Mouse (Mus musculus) gastrocnemius, postnatal 36 days (tissue): ENCODE data around the gene Ppp1r1c. TPM values are rescaled to one million over a fixed set of nuclear protein-coding genes. Genes with fewer than 3 reads are reported as not detected.
"Not testable (repeated sequence)": the region's sequence is repeated elsewhere in the genome, so short reads cannot be mapped to it uniquely, and the experiment has no call there.

Experiments used
- DNase-seq, 2 experiments: peaks; one replicate each; pipeline ENCODE4 v3.0.0; 2022
- intact Hi-C: fragments of 180-260 bp; cut with DNase I; formaldehyde crosslinking; loops from one replicate; pipeline ENCODE4 v1.15.1; 2025
- total RNA-seq, 2 experiments: library from RNA; stranded (reverse); gene quantifications; 2 replicates each; pipeline ENCODE4 v1.2.3; 2021

The Ppp1r1c gene
- total RNA-seq, 2 experiments from 2014 or later: not detected

GRCm38 (mm10) chr2:79839090-79839489 lies 131.5 kb downstream of the Ppp1r1c start:
- no peak for DNase-seq
- intact Hi-C loops: no loop called here

- DNase-seq: no peak
These were observed 131.9 kb downstream of the Ppp1r1c start for GRCm38 (mm10) chr2:79839513-79839912.

GRCm38 (mm10) chr2:79847396-79847795 lies 139.8 kb downstream of the Ppp1r1c start:
- DNase-seq, intact Hi-C loops: not testable (repeated sequence)

More at GRCm38 (mm10) chr2:79839513-79839912, 131.9 kb downstream of the Ppp1r1c start:
- intact Hi-C loops: no loop called here

- intact Hi-C loops: no loop called here
- no peak for DNase-seq
These were observed 149.3 kb downstream of the Ppp1r1c start for GRCm38 (mm10) chr2:79856874-79857273.

GRCm38 (mm10) chr2:79865275-79865999 lies 157.9 kb downstream of the Ppp1r1c start:
- intact Hi-C loops: no loop called here
- no peak for DNase-seq

Other genes starting within 250 kb of the Ppp1r1c start
- 10 to 100 TPM; 12.6 to 12.7 TPM for gene Itprid2, start 72.4 kb upstream of the Ppp1r1c start, total RNA-seq